Mouse (Mus musculus) intestine, embryonic 16.5 days (tissue): Measurements from ENCODE around the gene Ric1. TPM values are rescaled to one million over a fixed set of nuclear protein-coding genes. Genes with fewer than 3 reads are reported as not detected.
"Not testable (repeated sequence)": the region's sequence is repeated elsewhere in the genome, so short reads cannot be mapped to it uniquely, and the experiment has no call there.

Source experiments
- ATAC-seq: fragments of 200-750 bp; cut with Nextera tagmentation; 2 replicates; pipeline ENCODE4 v1.8.0; 2017; ENCODE audit warnings: moderate TSS enrichment, moderate library complexity
- H3K27ac ChIP-seq: fragments of 300-500 bp; sonication (generic); 2 replicates; pipeline ENCODE4 v1.5.1; 2014; ENCODE audit warnings: mild to moderate bottlenecking, low read length
- H3K27me3 ChIP-seq: fragments of 300-500 bp; sonication (generic); replicated peaks from 2 replicates; pipeline ENCODE4 v1.6.1; 2014; ENCODE audit warnings: low read length, control low read depth, mixed read lengths; ENCODE audit not compliant: control insufficient read depth, insufficient read depth
- H3K36me3 ChIP-seq: fragments of 300-500 bp; sonication (generic); 2 replicates; pipeline ENCODE4 v1.6.1; 2014; ENCODE audit warnings: low read length, control low read depth; ENCODE audit not compliant: control insufficient read depth, insufficient read depth
- H3K4me1 ChIP-seq: fragments of 300-500 bp; sonication (generic); 2 replicates; pipeline ENCODE4 v1.6.1; 2014; ENCODE audit warnings: low read length, control low read depth, mixed read lengths; ENCODE audit not compliant: control insufficient read depth, insufficient read depth
- H3K4me2 ChIP-seq: fragments of 300-500 bp; sonication (generic); 2 replicates; pipeline ENCODE4 v1.6.1; 2014; ENCODE audit warnings: low read depth, low read length, control low read depth
- H3K4me3 ChIP-seq: fragments of 300-500 bp; sonication (generic); 2 replicates; pipeline ENCODE4 v1.5.1; 2014; ENCODE audit warnings: mild to moderate bottlenecking, low read length
- H3K9ac ChIP-seq: fragments of 300-500 bp; sonication (generic); 2 replicates; pipeline ENCODE4 v1.6.1; 2014; ENCODE audit warnings: low read depth, low read length
- H3K9me3 ChIP-seq: fragments of 300-500 bp; sonication (generic); 2 replicates; pipeline ENCODE4 v1.6.1; 2016; ENCODE audit warnings: low read length, control low read depth; ENCODE audit not compliant: control insufficient read depth
- WGBS: fragments of 180-500 bp; shearing (Covaris S2); extraction: QIAGEN DNeasy Blood & Tissue Kit; methylation state at CpG from one replicate; pipeline ENCODE4 v1.1.7; 2014; 5-methylcytosine and 5-hydroxymethylcytosine counted together
- polyA plus RNA-seq: library from polyadenylated mRNA; unstranded; fragments of >200 nt; fragmentation: Nextera tagmentation; extraction: Ambion mirVana; gene quantifications from 2 replicates; pipeline ENCODE4 v1.2.1, GENCODE M21; 2015

The Ric1 gene
- polyA plus RNA-seq, 1 experiment from 2014 or later, result 8.0 TPM

DNA sequence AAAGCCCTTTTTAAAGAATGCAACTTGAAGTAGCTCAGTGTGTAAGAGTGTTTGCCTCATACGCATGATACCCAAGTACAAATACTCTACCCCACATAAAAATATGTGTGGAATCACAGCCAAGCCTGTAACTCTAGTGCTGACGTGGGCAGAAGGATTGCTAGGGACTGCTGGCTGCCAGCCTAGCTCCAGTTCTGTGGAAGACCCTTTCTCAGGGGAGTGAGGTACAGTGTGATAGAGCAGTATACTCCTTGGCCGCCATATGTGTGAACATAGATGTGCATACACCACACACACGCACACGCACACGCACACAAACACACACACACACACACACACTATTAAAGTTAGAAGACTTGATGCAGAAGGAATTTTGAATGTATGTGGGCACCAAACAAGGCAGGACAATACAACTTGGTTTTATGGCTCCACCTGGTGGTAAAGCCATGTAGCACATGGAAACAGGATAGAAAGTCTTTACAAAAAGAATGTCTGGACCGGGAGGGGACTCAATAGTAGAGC, 41.2 kb downstream of the Ric1 start:
- Histone ChIP-seq H3K4me1 (no peaks in the 10 kb centered on the region), H3K36me3 (no peaks in the 10 kb centered on the region), H3K9ac (no peak overlapping the region), H3K4me3 (no peak overlapping the region), H3K9me3 (no peaks in the 10 kb centered on the region), H3K27ac (no peak overlapping the region), H3K4me2 (no peak overlapping the region), H3K27me3 (no peaks in the 10 kb centered on the region)
- WGBS, result 66% methylated on average over 7 of the region's 7 CpGs
- ATAC-seq, result peak; percentile 42

DNA sequence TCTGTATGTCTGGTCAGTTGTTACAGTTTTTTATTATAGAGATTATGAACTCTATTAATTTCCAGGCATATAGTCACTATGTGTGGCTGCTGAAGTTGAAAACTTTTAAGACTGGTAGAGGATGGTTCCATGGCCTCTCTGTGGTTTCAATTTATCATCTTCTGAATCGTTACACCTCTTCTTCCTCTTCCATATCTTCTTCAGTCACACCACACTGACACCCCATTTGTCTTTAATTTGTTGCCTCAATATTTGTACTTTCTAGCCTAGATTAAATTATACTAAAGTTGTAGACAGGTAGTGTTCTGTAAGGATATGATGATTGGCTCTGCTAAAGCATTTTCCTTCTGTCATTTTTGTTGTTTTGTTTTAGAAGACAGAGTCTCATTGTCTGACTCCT, 44.4 kb downstream of the Ric1 start:
- no peak for ATAC-seq
- H3K36me3 ChIP-seq, result 0 out of 2 replicates have a peak, but pooled peaks cover 6% of the 10 kb centered on the region
- WGBS, result 91% methylated on average over 1 of the region's 1 CpGs

DNA sequence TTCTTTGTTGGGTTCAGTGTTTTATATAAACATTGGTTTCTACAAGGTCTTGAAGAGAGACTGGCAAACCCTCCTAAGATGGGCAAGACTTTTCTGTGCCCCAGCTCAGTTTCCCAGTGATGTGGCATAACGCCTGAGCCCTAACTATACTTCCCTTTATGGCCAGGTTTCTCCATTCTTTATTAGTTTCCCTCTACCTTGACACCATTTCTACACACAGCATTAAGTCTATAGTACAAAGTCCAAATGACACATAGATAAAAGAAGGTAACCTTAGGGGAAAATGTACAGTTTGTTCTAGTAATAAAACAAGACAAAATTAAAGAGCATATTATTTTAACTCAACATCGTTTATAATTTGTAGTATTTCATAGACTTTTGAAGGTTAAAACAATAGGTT, 60.4 kb downstream of the Ric1 start:
- Histone ChIP-seq H3K27me3 (no peaks in the 10 kb centered on the region), H3K36me3 (peaks cover 3% of the 10 kb centered on the region; the same call in 1 of the 2 replicates), H3K4me1 (no peaks in the 10 kb centered on the region), H3K9ac (no peak overlapping the region), H3K27ac (no peak overlapping the region), H3K4me2 (no peak overlapping the region), H3K9me3 (no peaks in the 10 kb centered on the region), H3K4me3 (no peak overlapping the region)
- ATAC-seq, result peak; percentile 62
- 72% methylated on average over 2 of the region's 2 CpGs for WGBS

More for the DNA sequence above, 44.4 kb downstream of the Ric1 start:
- Histone ChIP-seq H3K4me2 (no peak overlapping the region), H3K27me3 (no peaks in the 10 kb centered on the region), H3K27ac (no peak overlapping the region), H3K4me3 (no peak overlapping the region), H3K4me1 (no peaks in the 10 kb centered on the region), H3K9ac (no peak overlapping the region), H3K9me3 (no peaks in the 10 kb centered on the region)

DNA sequence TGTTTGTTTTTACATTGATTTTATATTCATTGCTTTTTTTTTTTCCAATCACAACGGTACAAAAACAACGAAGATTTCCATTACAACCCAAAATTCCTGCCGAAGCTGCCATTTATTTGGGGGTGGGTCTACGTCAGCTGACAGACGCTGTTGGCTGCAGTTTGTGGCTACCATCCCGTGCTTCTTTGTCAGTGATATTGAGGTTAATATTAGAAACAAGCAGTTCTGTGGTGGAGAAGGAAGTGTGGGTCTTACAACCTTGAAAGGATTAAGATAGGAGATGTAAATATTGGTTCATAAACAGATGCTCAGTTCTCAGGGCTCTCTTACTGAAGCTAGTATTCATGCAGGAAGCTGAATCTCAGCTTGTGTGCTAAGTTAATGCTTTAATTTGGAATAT, 61.7 kb downstream of the Ric1 start:
- H3K36me3 ChIP-seq, result peaks cover 9% of the 10 kb centered on the region; the same call in 1 of the 2 replicates
- no peaks in the 10 kb centered on the region for H3K9me3 ChIP-seq
- no peak for ATAC-seq
- H3K27ac ChIP-seq, result no peak overlapping the region
- H3K4me3 ChIP-seq, result no peak overlapping the region
- no peak overlapping the region for H3K4me2 ChIP-seq
- H3K27me3 ChIP-seq, result no peaks in the 10 kb centered on the region
- 78% methylated on average over 6 of the region's 6 CpGs for WGBS
- H3K4me1 ChIP-seq, result no peaks in the 10 kb centered on the region
- no peak overlapping the region for H3K9ac ChIP-seq

DNA sequence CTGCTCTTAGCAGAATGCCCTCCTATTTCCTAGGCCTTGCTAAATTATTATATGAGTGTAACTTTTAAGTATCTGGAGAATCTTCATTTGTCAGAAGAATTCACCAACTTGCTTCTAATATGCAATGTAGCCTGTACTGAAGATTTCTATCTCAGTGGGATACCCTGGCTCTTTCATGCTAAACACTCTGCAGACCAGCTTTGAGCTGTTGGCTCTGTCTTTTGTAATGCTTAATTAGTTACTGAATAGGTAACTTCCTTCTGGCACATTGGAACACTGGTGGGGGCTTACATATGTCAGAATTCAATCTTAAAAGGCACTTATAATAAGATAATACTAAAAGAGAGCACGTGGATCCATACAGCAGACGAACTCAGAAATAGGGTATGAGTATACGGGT, 71.7 kb downstream of the Ric1 start:
- H3K4me3 ChIP-seq, H3K27me3 ChIP-seq, H3K4me2 ChIP-seq, ATAC-seq, H3K9me3 ChIP-seq, H3K27ac ChIP-seq, H3K9ac ChIP-seq, H3K4me1 ChIP-seq, H3K36me3 ChIP-seq: not testable (repeated sequence)
- 84% methylated on average over 3 of the region's 3 CpGs for WGBS

DNA sequence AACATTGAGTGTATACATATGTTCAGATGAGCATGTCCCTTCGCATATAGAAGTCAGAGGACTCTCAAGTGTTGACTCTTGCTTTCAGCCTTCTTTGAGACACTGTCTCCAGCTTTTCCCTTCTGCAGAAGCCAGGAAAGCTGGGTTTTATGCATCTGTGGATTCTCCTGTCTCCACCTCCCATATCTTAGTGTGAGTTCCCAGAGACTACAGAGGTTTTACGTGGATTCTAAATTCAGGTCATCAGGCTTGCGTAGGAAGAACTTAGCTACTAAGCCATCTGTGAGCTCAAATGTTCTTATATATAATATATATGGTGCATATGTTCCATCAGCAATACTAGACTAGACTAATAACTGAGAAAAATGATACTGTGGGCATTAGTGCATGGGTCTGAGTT, 74.2 kb downstream of the Ric1 start:
- Histone ChIP-seq H3K4me2 (no peak overlapping the region), H3K9ac (no peak overlapping the region), H3K36me3 (peaks cover 15% of the 10 kb centered on the region), H3K4me3 (no peak overlapping the region), H3K4me1 (no peaks in the 10 kb centered on the region), H3K9me3 (no peaks in the 10 kb centered on the region), H3K27ac (no peak overlapping the region), H3K27me3 (no peaks in the 10 kb centered on the region)
- ATAC-seq, result no peak
- WGBS, result 92% methylated on average over 3 of the region's 3 CpGs

DNA sequence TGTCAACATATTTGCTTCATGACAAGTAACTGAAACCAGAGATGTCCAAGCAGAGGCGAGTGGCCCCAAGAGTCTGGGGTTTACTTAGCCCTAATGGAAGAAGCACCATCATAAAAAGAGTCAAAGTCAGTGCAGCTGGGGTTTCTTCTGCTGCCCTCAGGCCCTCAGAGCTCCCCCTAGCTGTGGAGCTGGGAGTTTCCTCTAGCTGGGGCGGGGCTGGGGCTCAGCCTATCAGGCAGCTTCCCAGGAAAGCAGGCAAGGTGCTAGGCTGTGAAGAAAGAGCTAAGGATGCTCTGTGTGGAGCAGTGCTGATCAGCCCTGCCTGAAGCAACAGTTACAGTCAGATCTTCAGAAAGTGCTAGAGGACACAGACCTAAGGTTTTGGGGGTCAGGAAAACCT, 74.9 kb downstream of the Ric1 start:
- ATAC-seq, result no peak
- Histone ChIP-seq H3K4me1 (no peaks in the 10 kb centered on the region), H3K9me3 (no peaks in the 10 kb centered on the region), H3K4me2 (no peak overlapping the region), H3K4me3 (no peak overlapping the region), H3K27me3 (no peaks in the 10 kb centered on the region), H3K36me3 (peaks cover 15% of the 10 kb centered on the region), H3K9ac (no peak overlapping the region), H3K27ac (no peak overlapping the region)
- 95% methylated on average over 2 of the region's 2 CpGs for WGBS

DNA sequence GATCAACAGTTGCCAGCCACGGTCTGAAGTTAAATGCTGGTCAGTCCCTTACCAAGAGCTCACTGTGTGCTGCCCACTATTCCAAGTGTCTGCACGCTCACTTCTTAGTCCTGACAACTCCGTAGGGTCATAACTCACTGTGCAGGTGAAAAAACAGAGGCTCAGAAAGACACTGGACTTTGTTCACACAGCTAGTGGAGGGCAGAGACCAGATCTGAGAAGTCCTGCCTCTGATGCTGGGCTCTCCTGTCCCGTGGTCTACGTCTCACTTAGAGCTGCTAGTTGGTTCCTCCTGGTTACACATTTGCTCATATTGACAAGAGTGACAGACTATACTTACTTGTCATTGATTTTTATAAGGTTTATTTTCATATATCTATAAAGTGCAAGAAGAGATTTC, 76.9 kb downstream of the Ric1 start:
- WGBS, result 84% methylated on average over 5 of the region's 5 CpGs
- Histone ChIP-seq H3K36me3 (peaks cover 17% of the 10 kb centered on the region), H3K9ac (no peak overlapping the region), H3K4me1 (no peaks in the 10 kb centered on the region), H3K9me3 (no peaks in the 10 kb centered on the region), H3K4me2 (no peak overlapping the region), H3K27me3 (no peaks in the 10 kb centered on the region), H3K27ac (no peak overlapping the region), H3K4me3 (no peak overlapping the region)
- 0 out of 2 replicates have a peak, but pooled peaks have one; percentile 33 for ATAC-seq

DNA sequence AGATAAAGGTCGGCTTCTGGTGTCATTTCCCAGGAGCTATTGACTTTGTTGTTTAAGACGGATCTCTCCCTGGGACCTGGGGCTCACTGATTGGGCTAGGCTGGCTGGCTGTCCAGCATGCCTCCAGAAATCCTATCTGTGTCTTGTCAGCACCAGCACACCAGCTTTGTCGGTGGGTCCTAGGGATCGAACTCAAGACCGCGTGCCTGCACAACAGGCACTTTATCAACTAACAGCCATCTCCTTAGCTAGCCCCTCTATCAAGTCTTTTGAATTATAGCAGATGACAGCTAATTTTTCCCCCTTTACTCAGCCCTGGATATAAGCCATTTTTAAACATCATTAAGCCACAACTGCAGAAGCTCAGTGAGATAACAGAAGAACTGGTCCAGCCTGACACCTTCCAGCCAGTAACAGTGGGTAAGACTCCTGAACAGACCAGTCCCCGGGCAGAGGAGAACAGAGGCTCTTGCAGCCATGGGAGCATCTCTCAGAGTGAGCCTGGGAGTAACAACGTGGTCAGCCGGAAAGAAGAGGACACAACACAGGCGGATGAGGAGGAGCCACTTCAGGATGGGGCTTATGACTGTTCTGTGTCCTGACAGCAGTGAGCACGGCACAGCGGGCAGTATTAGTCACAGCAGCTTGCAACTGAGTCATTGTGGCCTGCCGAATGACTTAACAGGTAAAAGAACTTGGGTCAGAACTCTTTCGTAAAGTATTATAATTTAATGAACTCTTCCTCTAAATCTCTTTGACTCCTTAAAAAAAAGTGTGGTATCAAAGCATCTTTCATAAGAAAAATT, 81.7 kb downstream of the Ric1 start:
- no peaks in the 10 kb centered on the region for H3K4me1 ChIP-seq
- no peaks in the 10 kb centered on the region for H3K27me3 ChIP-seq
- H3K9ac ChIP-seq, result no peak overlapping the region
- H3K27ac ChIP-seq, result no peak overlapping the region
- no peak overlapping the region for H3K4me3 ChIP-seq
- peaks cover 9% of the 10 kb centered on the region; the same call in 1 of the 2 replicates for H3K36me3 ChIP-seq
- no peaks in the 10 kb centered on the region for H3K9me3 ChIP-seq
- WGBS, result 83% methylated on average over 14 of the region's 14 CpGs
- no peak for ATAC-seq
- H3K4me2 ChIP-seq, result no peak overlapping the region
